19 mouse cellular contexts compared by ENCODE assay signal in genomic region chr6:137565890-137566289, GRCm38 (mm10).
DNase-seq lines count a peak whose midpoint lies in the region; ATAC-seq and TF ChIP-seq lines count a peak whose summit lies in the region.
"Had no signal": no experiment of that assay in that cellular context is flagged by ENCODE, and none has a peak within 500 bp of the region (broad histone marks: within the 10 kb centered on the region; RNA-seq: fewer than 3 reads in every experiment).

No protein-coding gene starts in this region.

- whole genome bisulfite sequencing in lung, adult 2 months: 83% methylated on average over 3 of the region's 3 CpGs

- peak overlapping the region; percentile 8; the same call in 1 of the 2 replicates for H3K27ac ChIP-seq in CH12.LX (ENCODE audit: insufficient read depth, low read depth)
- H3K27ac ChIP-seq in embryonic fibroblast, embryonic 13.5 days (ENCODE audit: insufficient read depth, low read length): peak overlapping the region; percentile 88
- H3K27ac ChIP-seq: heart, adult 2 months; heart, embryonic 15.5 days had no signal

- H3K79me2 ChIP-seq in CH12.LX (replicated peaks; ENCODE audit: control insufficient read depth, extremely low read depth, insufficient read depth, poor library complexity, severe bottlenecking): no peaks in the 10 kb centered on the region

- TF ChIP-seq RAD21 in CH12.LX (IDR thresholded peaks at IDR 0.05; ENCODE audit: low read depth, low read length): no peak

- TF ChIP-seq POLR2A in lung, adult 2 months (IDR thresholded peaks at IDR 0.05; ENCODE audit: borderline replicate concordance, extremely low read depth, low read depth, low read length): no peak
- no peak for TF ChIP-seq POLR2A in CH12.LX (IDR thresholded peaks at IDR 0.05; ENCODE audit: low read depth, low read length)
- no peak for TF ChIP-seq POLR2A in embryonic fibroblast, embryonic 13.5 days (IDR thresholded peaks at IDR 0.05; ENCODE audit: low read depth, low read length)

- no peak overlapping the region for H3K4me3 ChIP-seq in lung, adult 2 months (replicated peaks; ENCODE audit: extremely low read depth, low read depth, low read length)
- H3K4me3 ChIP-seq in CH12.LX (replicated peaks in 1 of 3; ENCODE audit: low read depth in 2 of 3, low read length in 2 of 3, poor library complexity in 1 of 3): peak overlapping the region in 1 of 3 experiments; percentile 35
- no peak overlapping the region for H3K4me3 ChIP-seq in embryonic fibroblast, embryonic 13.5 days (ENCODE audit: insufficient read depth, low read length)
- H3K4me3 ChIP-seq: heart, adult 2 months; heart, embryonic 15.5 days had no signal

- H3K4me1 ChIP-seq in lung, adult 2 months (ENCODE audit: control insufficient read depth, insufficient read depth, low read length): peaks cover 4% of the 10 kb centered on the region; the same call in 1 of the 2 replicates
- H3K4me1 ChIP-seq in CH12.LX (ENCODE audit: control insufficient read depth in 1 of 2, insufficient read depth in 2 of 2): peaks cover 7 to 30% of the 10 kb centered on the region in 2 experiments
- peaks cover 21% of the 10 kb centered on the region for H3K4me1 ChIP-seq in embryonic fibroblast, embryonic 13.5 days (ENCODE audit: control insufficient read depth, insufficient read depth, low read length)

- H3K4me2 ChIP-seq in CH12.LX (ENCODE audit: insufficient read depth, low read depth, poor library complexity, severe bottlenecking): no peak overlapping the region
- H3K4me2 ChIP-seq: heart, embryonic 15.5 days had no signal

- peak; percentile 91 for TF ChIP-seq EP300 in CH12.LX (IDR thresholded peaks at IDR 0.05; ENCODE audit: low read length)

- H3K9me3 ChIP-seq in CH12.LX (replicated peaks; ENCODE audit: low read length): peaks cover 11% of the 10 kb centered on the region
- H3K9me3 ChIP-seq: heart, embryonic 15.5 days had no signal

- peak; percentile 42; the same call in 1 of the 2 replicates for ATAC-seq in megakaryocyte progenitor cell, adult 5-6 weeks (replicated peaks; ENCODE audit: poor library complexity)
- ATAC-seq: activated CD4-positive, CD25-positive, alpha-beta regulatory T cell, adult 4 months; forebrain, embryonic 16.5 days; inflammation-experienced regulatory T-cells, adult 6 months; liver, postnatal 0 days; midbrain, embryonic 16.5 days had no signal

- no peaks in the 10 kb centered on the region for H3K27me3 ChIP-seq in CH12.LX (replicated peaks)
- H3K27me3 ChIP-seq: heart, embryonic 15.5 days had no signal

- intact Hi-C loops in left cerebral cortex, postnatal 14 days (cut with DNase I): no loop called here

- H3K9ac ChIP-seq in CH12.LX (ENCODE audit: insufficient read depth, low read depth): no peak overlapping the region
- H3K9ac ChIP-seq: heart, embryonic 15.5 days; liver, postnatal 0 days had no signal

- no peak for TF ChIP-seq CTCF in lung, adult 2 months (IDR thresholded peaks at IDR 0.05; ENCODE audit: insufficient read depth, low read length)
- TF ChIP-seq CTCF in CH12.LX (conservative IDR thresholded peaks at IDR 0.05 in 1 of 2, IDR thresholded peaks at IDR 0.05 in 1 of 2; ENCODE audit: low read depth in 2 of 2, low read length in 2 of 2): no peak
- no peak for TF ChIP-seq CTCF in embryonic fibroblast, embryonic 13.5 days (IDR thresholded peaks at IDR 0.05; ENCODE audit: borderline replicate concordance, insufficient read depth, low read length)

- H3K36me3 ChIP-seq in CH12.LX (replicated peaks in 1 of 2; ENCODE audit: control insufficient read depth in 1 of 2, insufficient read depth in 1 of 2, low read length in 1 of 2): peaks cover 0 to 7% of the 10 kb centered on the region in 2 experiments
- H3K36me3 ChIP-seq: heart, embryonic 15.5 days had no signal

- peak; percentile 33 for DNase-seq in lung, postnatal 25 days (ENCODE audit: low spot score)
- no peak for DNase-seq in lung, adult 2 months
- peak; percentile 79 for DNase-seq in CH12.LX (ENCODE audit: extremely low read depth)
- no peak for DNase-seq in adrenal gland, postnatal 10 days
- no peak for DNase-seq in cerebellum, adult 18-20 months
- DNase-seq in left cerebral cortex, postnatal 14 days (ENCODE audit: low spot score in 2 of 2): no peak
- DNase-seq: cerebellum, postnatal 14 days; liver; liver, postnatal 0 days; right cerebral cortex, adult 18-20 months; thymus, postnatal 14 days had no signal

- in situ Hi-C loops in CH12.LX (cut with MboI; ENCODE audit: low pct_ligation_motif_present, low pct_unique_long_range_greater_than_20kb, low sequenced_read_pairs): no loop called here

- dilution Hi-C loops in CH12.LX (cut with MboI; ENCODE audit: extremely low pct_ligation_motif_present, extremely low pct_unique_long_range_greater_than_20kb, low sequenced_read_pairs): no loop called here

TF ChIP-seq in CH12.LX, 34 proteins besides CTCF, POLR2A, EP300 and RAD21:
- TF ChIP-seq MAX (IDR thresholded peaks at IDR 0.05; ENCODE audit: low read length): peak; percentile 53
- TF ChIP-seq TCF12 (IDR thresholded peaks at IDR 0.05; ENCODE audit: low read depth, low read length): peak; percentile 40; the same call in 1 of the 2 replicates
- no peak for TF ChIP-seq UBTF (IDR thresholded peaks at IDR 0.05; ENCODE audit: low read depth, low read length)
- TF ChIP-seq IRF4 (IDR thresholded peaks at IDR 0.05; ENCODE audit: low read depth, low read length): peak; percentile 92
- TF ChIP-seq USF1 (IDR thresholded peaks at IDR 0.05; ENCODE audit: low read depth, low read length): peak; percentile 45
- TF ChIP-seq MEF2A (IDR thresholded peaks at IDR 0.05; ENCODE audit: borderline replicate concordance, low read depth, low read length): peak; percentile 67
- peak; percentile 79 for TF ChIP-seq ETS1 (conservative IDR thresholded peaks at IDR 0.05; ENCODE audit: low read depth, low read length)
- peak; percentile 94 for TF ChIP-seq BHLHE40 (IDR thresholded peaks at IDR 0.05; ENCODE audit: low read depth, low read length)
- no peak for TF ChIP-seq GABPA (IDR thresholded peaks at IDR 0.05; ENCODE audit: insufficient replicate concordance, low read depth, low read length)
- TF ChIP-seq RCOR1 (conservative IDR thresholded peaks at IDR 0.05; ENCODE audit: low read depth, low read length): 0 out of 2 replicates have a peak, but pooled peaks have one; percentile 27
- peak; percentile 62 for TF ChIP-seq USF2 (conservative IDR thresholded peaks at IDR 0.05; ENCODE audit: low read depth, low read length)
- TF ChIP-seq CHD2 (IDR thresholded peaks at IDR 0.05; ENCODE audit: low read length): peak; percentile 25; the same call in 1 of the 2 replicates
- TF ChIP-seq ZNF384 (IDR thresholded peaks at IDR 0.05; ENCODE audit: low read depth, low read length): no peak
- TF ChIP-seq MYC (IDR thresholded peaks at IDR 0.05; ENCODE audit: low read depth, low read length): 0 out of 2 replicates have a peak, but pooled peaks have one; percentile 47

Comparison
In these comparisons a context has a peak if more than half of its experiments do, and no peak if none do; other contexts are left out.
1. DNase-seq: peak in lung, postnatal 25 days (single experiment) and CH12.LX (single experiment); none in lung, adult 2 months (single experiment), adrenal gland, postnatal 10 days (single experiment), cerebellum, adult 18-20 months (0 of 2) and left cerebral cortex, postnatal 14 days (0 of 2).